Mouse (Mus musculus) left cerebral cortex, postnatal 4 days (tissue): ENCODE measurements around the gene Mdk. TPM values are rescaled to one million over a fixed set of nuclear protein-coding genes. Genes with fewer than 3 reads are reported as not detected.

Source experiments
- DNase-seq: peaks from one replicate; pipeline ENCODE4 v3.0.0-alpha.2; 2022
- intact Hi-C: fragments of 180-260 bp; cut with DNase I; formaldehyde crosslinking; loops from one replicate; pipeline ENCODE4 v1.15.1; 2025
- total RNA-seq, 2 experiments: library from RNA; stranded (reverse); gene quantifications; 2 replicates each; pipeline ENCODE4 v1.2.3; 2021

The Mdk gene
- total RNA-seq, result 10 to 100 TPM; 40.6 to 45.4 TPM

GRCm38 (mm10) chr2:91932160-91932711 is at the start of gene Mdk:
TSS of gene Mdk (minus strand) at chr2:91932297.
- intact Hi-C loops, result no loop called here
- no peak for DNase-seq

GRCm38 (mm10) chr2:91980830-91981229 is 48.7 kb upstream of the Mdk start:
- no peak for DNase-seq
- intact Hi-C loops, result no loop called here

- intact Hi-C loops, result no loop called here
- DNase-seq, result no peak
These were observed 48.1 kb upstream of the Mdk start for GRCm38 (mm10) chr2:91980245-91980644.

DNA sequence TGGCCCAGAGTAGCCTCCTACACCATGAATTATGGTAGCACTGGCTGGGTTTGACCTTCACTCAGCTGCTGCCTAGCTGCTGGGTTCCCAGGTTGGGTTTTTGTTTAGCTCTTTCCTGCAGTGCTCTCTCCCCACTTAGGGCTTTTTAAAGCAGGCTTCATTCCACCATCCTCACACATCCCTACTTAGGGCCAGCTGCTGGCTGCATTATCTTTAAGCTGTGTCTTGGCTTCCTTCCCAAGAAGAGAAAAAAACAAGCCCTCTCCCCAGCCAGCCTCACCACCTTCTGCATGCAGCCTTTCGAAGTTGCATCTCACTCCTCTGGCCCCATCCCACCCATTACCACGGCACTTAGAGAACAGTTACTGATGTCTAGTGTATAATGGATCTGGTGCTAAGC is 46.5 kb upstream of the Mdk start:
- DNase-seq, result no peak
- intact Hi-C loops, result no loop called here

DNA sequence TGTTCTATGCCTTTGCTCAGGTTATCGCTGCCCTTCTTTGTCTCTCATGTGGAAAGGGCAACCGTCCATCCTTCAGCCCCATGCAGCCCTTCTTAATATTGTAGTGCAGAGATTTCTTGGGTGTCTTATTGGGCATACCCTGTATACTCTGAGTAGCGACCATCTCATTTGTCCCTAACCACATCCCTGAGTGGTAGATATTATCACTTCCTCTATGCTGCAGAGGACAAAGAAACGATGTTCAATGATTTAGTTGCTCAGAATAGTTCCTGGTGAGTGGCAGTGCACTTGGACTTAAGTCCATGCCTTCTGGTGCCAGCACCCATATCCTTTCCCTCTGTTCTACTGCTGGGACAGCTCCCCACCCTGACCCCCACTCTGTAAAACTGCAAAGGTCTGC is 45.9 kb upstream of the Mdk start:
- no peak for DNase-seq
- intact Hi-C loops, result no loop called here

DNA sequence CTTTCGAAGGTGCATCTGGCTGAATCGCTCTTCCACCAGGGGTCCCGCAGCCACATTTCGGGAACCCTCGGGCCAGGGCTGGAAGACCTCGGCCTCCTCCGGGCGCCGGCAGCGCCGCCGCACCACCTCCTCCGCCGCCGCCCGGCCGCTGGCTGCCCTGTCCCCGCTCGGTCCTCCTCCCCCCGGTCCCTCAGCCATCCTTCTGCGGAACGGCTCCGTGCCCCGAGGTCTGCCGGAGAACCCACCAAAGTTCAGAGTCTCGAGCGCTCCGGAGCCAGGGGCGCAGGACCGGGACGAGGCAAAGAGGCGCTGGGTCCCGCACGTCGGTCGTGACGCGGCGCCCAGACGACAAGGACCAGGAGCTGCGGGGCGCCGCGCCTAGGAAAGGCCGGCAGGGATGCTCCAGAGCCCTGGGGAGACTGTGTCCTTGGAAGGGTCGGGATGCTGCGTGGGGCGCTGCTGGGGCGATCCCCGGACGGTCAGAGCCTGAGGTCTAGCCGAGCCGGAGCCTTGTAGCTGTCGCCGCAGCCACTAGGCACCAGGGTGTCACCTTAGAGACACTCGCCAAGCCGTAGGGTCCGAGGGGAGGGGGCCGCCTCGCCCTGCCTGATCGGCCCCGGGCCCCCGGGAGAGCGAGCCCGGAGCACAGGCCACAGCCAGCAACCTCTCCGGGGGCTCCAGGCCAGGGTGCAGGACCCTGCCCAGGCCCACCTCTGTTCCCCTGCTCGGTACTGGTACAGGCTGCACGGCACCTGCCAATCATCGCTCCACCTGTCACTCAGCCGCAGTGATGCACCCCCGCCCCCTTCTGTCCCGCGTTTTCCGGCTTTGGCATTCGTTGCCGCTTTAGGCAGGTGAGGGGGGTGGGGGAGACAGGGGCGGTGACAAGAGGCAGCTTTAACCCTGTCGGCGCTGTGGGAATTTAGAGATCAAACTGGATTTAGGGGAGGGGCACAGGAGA is 43.8 kb upstream of the Mdk start, which contains the start of gene Dgkz:
Dgkz (minus strand) TSS at position 284 of the 961 bp plus-strand sequence.
- DNase-seq, result no peak
- intact Hi-C loops, result no loop called here

- DNase-seq, result no peak
- intact Hi-C loops, result no loop called here
These were observed 41.5 kb upstream of the Mdk start for GRCm38 (mm10) chr2:91973416-91974135.

DNA sequence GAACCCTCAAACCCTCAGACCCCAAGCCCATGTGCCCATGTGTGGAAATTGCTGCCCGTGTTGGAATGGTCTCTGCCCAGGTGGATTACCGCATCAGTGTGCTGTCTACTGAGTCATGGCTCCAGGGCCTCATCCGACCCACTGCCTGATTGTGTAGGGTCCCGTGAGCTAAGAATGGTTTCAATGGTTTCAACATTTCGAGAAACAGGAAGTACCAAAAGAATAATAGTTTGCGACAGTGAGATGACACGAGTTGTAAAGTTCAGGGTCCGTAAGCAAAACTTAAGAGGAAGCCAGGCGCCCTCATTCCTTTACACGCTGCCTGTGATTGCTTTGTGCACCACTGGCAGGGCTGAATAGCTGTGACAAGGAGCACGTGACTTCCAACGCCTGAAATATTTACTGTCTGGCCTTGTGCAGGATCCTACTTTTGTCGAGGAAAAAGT is 40.0 kb upstream of the Mdk start:
- intact Hi-C loops, result no loop called here
- no peak for DNase-seq

DNA sequence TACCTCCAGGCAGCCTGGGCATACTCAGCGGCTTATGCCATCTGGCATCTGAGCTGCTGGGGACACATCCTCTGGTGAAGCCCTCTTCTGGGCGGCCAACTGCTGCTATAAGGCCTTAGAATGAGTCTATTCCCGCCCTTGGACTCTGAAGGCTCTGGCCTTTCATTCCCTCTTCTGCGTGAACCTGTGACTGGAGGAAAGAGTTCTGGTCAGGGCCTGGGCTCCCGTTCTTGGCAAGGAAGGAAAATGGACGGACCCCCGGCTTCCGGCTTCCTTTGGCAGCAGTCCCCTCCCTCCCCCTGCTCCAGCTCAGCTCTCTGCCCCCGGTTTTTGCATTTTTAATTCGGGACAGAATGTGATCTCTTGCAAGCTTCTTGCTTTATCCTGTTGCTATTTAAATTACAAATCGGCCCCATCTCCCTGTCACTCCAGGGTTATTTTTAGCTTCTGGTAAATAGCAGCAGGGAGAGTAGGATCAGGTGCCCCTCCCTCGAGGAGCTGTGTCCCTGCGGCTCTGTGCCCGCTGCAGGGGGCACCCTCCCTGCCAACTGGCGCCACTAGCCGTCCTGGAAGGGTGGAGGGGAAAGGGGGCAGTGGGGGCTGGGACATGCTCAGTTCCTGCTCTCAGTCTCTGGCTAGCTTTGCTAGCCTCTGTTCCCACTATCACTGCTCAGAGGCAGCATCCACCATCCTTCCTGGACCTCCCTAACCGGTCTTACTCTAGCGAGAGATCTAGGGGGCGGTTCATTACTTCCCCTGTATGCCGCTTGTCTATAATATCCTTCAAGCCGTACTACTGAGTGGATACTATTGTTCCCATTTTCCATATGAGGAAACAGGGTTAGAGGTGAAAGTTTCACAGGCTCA is 39.4 kb upstream of the Mdk start:
- intact Hi-C loops, result no loop called here
- DNase-seq, result peak; percentile 81

DNA sequence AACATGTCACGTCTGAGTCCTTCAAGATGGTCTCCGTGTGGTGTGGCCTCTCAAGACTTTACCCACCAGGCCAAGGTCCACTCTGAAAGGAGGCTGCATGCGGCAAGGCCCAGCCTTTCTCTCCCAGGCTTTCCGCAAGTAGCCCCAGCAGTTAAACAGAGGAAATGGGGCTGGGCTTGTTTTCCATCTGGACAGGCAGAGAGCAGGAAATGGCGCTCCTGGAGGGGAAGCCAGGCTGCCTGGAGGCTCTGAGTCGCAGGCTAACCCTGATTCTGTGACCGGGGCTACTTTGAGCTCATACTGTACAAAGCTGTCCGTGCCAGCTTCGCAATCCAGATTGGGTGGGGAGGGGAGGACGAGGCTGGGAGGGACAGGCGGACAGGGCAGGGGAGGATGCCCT is 35.9 kb upstream of the Mdk start:
- no peak for DNase-seq
- intact Hi-C loops, result no loop called here

DNA sequence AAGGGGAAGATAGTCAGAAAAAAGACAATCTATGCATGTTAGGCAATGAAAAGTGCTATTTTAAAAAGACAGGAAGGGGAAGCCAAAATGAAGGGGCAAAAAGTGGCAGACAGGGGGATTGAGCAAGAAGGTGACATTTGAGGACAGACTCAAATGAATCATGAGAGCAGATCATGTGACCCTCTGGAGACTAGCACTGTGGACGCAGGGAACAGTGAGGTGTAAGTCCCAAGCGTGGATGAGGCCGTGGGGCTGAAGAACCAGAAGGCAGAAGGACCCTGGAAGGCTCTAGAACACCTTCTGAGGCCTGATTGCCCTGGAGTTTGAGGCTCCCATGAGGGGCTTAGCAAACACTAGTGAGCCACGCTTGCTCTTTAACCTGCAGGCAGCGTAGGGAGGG is 34.3 kb upstream of the Mdk start:
- intact Hi-C loops, result no loop called here
- no peak for DNase-seq

DNA sequence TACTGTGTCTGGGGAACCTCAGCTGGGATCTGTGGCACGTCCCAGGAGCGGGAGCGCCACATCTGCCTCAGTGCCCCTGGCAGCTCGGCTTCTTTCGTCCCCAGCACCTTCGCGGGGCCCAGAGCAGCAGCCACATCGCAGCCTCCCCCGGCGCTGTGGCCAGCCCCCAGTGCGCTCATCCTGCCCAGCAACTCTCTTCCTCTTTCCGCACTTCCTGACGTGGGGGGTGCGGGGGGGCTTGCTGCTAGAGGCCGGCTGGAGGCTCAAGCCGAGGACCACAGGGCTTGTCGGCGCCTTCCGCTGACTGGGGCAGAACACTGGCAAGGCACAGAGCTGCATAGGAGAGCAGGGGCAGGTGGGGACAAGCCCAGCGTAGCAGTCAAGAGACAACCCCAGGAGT is 33.3 kb upstream of the Mdk start:
- DNase-seq, result no peak
- intact Hi-C loops, result no loop called here

DNA sequence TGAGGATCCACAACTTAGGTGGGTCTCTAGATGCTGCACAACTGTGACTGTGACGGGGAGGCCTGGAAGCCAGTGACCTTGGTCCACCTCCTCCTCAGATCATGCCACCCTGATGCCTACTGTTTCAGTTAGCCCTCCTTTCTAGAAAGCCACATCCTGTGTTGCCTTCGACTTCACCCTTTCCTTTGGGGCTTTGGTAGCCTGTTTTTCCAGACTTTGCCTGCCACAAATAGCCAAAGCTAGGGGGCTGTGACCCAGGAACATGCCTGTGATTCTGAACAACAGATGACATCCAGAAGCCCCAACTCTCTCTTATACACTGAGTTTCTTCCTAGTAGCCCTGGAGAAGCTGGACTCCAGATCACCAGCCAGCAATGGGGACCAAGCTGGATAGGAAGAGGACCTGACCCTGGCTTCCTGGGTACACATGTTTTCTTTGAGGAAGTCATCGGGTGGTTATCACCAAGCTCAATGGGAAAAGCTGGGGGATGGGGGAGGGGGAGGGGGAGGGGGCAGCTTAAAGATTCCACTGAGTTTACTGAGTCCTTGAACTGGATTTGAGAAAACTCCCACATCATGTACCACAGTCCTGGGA is 32.6 kb upstream of the Mdk start:
- no peak for DNase-seq
- intact Hi-C loops, result no loop called here

DNA sequence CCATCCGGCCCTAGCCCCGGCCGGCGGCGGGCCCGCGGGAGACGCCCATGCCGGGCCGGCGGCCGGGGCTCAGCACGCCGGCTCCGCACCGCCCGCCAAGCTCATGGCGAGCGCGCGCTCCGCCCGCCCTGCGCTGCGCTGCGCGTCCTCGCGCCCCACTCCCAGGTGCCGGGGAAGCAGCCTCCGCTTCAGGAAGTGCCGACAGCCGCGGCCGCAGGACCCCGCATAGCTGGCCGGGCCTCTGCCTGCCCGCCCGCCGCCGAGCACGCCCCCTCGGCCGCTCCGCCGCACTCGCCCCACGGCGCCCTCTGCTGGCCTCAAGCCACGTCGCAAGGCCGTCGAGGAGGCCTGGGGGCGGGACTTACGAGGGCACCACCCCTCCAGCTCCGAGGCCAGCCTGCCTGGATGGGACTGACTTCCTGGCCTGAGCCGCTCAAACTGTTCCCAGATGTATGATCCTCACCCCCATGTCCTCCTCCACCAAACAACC is 31.4 kb upstream of the Mdk start:
- peak; percentile 97 for DNase-seq
- intact Hi-C loops, result no loop called here

GRCm38 (mm10) chr2:91962864-91963401 is 30.8 kb upstream of the Mdk start:
- no peak for DNase-seq

DNA sequence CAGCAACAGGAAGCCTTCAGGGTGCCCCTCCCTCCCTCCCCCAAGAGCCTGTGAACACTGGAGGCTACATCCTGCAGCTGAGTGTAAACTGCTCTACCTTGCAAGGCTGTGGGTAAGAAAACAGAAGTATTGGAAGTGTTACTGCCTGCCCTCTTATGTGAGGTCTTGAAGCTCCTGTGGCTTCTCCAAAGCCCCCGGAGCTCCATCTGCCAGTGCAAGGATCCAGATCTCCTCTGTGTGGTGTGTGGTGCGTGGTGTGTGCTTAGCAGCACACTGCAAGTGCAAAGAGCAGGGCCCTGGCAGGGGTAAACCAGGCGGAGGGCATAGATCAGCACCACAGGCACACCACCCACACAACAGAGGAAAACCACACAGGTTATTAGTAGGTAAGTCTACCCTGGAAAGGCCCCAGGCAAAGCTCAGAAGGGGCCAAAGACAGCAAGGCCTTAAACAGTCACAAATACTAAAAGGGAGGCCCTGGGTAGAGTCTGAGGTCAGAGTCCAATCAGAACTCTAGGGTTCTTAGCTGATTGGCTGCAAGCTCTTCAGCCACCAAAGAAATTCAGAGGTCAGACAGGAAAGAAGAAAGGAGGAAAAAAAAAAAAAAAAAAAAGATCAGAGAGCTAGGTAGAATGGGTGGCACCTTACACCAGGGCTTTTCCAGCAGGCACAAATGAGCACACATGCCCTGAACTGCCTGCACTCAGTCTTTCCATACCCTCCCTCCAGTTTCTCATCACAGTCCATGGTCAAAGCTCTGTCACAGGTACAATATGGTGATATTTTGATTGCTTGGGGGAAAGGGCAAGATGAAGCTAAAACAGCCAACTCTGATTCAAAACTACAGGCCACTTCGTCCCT is 30.0 kb upstream of the Mdk start:
- DNase-seq, result no peak
- intact Hi-C loops, result no loop called here

More at GRCm38 (mm10) chr2:91962864-91963401, 30.8 kb upstream of the Mdk start:
- intact Hi-C loops, result no loop called here

- intact Hi-C loops, result no loop called here
- no peak for DNase-seq
These were observed 28.4 kb upstream of the Mdk start for GRCm38 (mm10) chr2:91960459-91960858.

GRCm38 (mm10) chr2:91959544-91960410 is 27.7 kb upstream of the Mdk start:
- intact Hi-C loops, result no loop called here
- peak; percentile 74 for DNase-seq
